Mouse (Mus musculus) midbrain, embryonic 11.5 days (tissue): ENCODE data around the gene Chtf18. TPM values are rescaled to one million over a fixed set of nuclear protein-coding genes. Genes with fewer than 3 reads are reported as not detected.
"Not testable (repeated sequence)": the region's sequence is repeated elsewhere in the genome, so short reads cannot be mapped to it uniquely, and the experiment has no call there.

Experiments
- ATAC-seq: fragments of 200-750 bp; cut with Nextera tagmentation; 2 replicates; pipeline ENCODE4 v1.8.0; 2017; ENCODE audit warnings: moderate TSS enrichment, moderate library complexity; ENCODE audit not compliant: low FRiP score
- DNase-seq: peaks from one replicate; pipeline ENCODE4 v3.0.0; 2015; ENCODE audit warnings: low spot score; ENCODE audit errors: missing footprints
- H3K27ac ChIP-seq: fragments of 300-500 bp; sonication (generic); 2 replicates; pipeline ENCODE4 v1.5.1; 2014; ENCODE audit warnings: low read depth, low read length
- H3K27me3 ChIP-seq: fragments of 300-500 bp; sonication (generic); 2 replicates; pipeline ENCODE4 v1.6.1; 2014; ENCODE audit warnings: mild to moderate bottlenecking, low read length, moderate library complexity, mixed read lengths; ENCODE audit not compliant: control insufficient read depth, insufficient read depth
- H3K36me3 ChIP-seq: fragments of 300-500 bp; sonication (generic); 2 replicates; pipeline ENCODE4 v1.6.1; 2014; ENCODE audit warnings: mild to moderate bottlenecking, low read length, moderate library complexity, mixed read lengths; ENCODE audit not compliant: control insufficient read depth, insufficient read depth
- H3K4me1 ChIP-seq: fragments of 300-500 bp; sonication (generic); 2 replicates; pipeline ENCODE4 v1.6.1; 2014; ENCODE audit warnings: low read length; ENCODE audit not compliant: control insufficient read depth, insufficient read depth
- H3K4me2 ChIP-seq: fragments of 300-500 bp; sonication (generic); 2 replicates; pipeline ENCODE4 v1.6.1; 2014; ENCODE audit warnings: mild to moderate bottlenecking, moderate library complexity
- H3K4me3 ChIP-seq: fragments of 300-500 bp; sonication (generic); 2 replicates; pipeline ENCODE4 v1.5.1; 2014; ENCODE audit warnings: low read depth, low read length
- H3K9ac ChIP-seq: fragments of 300-500 bp; sonication (generic); 2 replicates; pipeline ENCODE4 v1.6.1; 2014; ENCODE audit warnings: low read length
- H3K9me3 ChIP-seq: fragments of 300-500 bp; sonication (generic); 2 replicates; pipeline ENCODE4 v1.6.1; 2016; ENCODE audit warnings: low read length; ENCODE audit not compliant: control insufficient read depth
- WGBS: fragments of 180-500 bp; shearing (Covaris S2); extraction: QIAGEN DNeasy Blood & Tissue Kit; methylation state at CpG from one replicate; pipeline ENCODE4 v1.1.7; 2014; 5-methylcytosine and 5-hydroxymethylcytosine counted together
- polyA plus RNA-seq: library from polyadenylated mRNA; unstranded; fragments of >200 nt; fragmentation: Nextera tagmentation; extraction: Ambion mirVana; gene quantifications from 2 replicates; pipeline ENCODE4 v1.2.1, GENCODE M21; 2014

Chtf18 gene
- polyA plus RNA-seq, 1 experiment from 2014 or later: 17.3 TPM

DNA sequence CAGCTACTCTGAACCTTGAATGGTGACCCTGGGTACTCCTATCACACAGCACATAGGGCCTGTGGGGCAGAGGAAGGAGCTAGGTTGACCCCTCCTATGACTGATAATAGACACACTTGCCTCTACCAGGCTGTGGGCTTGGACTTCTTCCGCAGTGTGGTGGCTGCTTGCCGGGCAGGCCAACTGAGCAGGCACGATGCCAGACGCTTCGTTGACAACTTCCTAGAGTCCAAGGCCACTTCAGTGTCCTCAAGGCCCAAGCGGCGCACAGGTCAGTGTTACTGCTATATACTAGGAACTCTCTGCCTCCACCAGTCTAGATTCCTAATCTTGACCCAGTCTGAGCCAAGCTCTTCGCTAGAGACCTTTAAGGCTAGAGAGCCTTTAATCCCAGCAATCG lies 16.6 kb upstream of the Chtf18 start:
- H3K9ac ChIP-seq: no peak overlapping the region
- no peak overlapping the region for H3K4me2 ChIP-seq
- no peaks in the 10 kb centered on the region for H3K27me3 ChIP-seq
- H3K4me1 ChIP-seq: no peaks in the 10 kb centered on the region
- ATAC-seq: no peak
- no peak for DNase-seq
- H3K9me3 ChIP-seq: no peaks in the 10 kb centered on the region
- no peaks in the 10 kb centered on the region for H3K36me3 ChIP-seq
- H3K27ac ChIP-seq: no peak overlapping the region
- H3K4me3 ChIP-seq: no peak overlapping the region
- WGBS: 96% methylated on average over 9 of the region's 9 CpGs

GRCm38 (mm10) chr17:25741471-25741870 lies 14.3 kb upstream of the Chtf18 start:
- H3K4me3 ChIP-seq, H3K9me3 ChIP-seq, H3K27me3 ChIP-seq, H3K4me2 ChIP-seq, H3K27ac ChIP-seq, H3K36me3 ChIP-seq, ATAC-seq, H3K4me1 ChIP-seq, H3K9ac ChIP-seq, DNase-seq: not testable (repeated sequence)
- WGBS: 66% methylated on average over 12 of the region's 12 CpGs

DNA sequence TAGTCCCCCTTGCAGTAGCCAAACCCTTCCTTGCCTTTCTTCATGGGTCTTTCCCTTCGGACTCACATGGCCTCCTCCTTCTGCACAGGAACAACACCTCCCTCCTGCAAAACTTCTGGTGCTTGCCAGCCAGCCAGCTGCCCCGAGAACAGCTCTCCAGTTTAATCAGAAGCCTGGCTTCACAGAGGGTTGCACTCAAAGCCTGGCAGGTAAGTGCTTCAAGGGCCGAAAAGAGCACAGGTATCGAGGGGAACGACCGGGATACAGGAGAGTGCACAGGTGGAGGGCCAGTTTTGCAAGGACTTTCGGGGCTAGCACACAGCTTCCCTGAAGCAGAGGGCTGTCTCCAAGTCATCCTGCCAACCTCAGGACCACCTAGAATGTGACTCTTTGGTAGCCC lies 11.6 kb upstream of the Chtf18 start:
- Histone ChIP-seq H3K27ac (no peak overlapping the region), H3K4me3 (no peak overlapping the region), H3K36me3 (no peaks in the 10 kb centered on the region), H3K9me3 (no peaks in the 10 kb centered on the region), H3K27me3 (no peaks in the 10 kb centered on the region), H3K9ac (no peak overlapping the region), H3K4me2 (no peak overlapping the region), H3K4me1 (no peaks in the 10 kb centered on the region)
- no peak for DNase-seq
- ATAC-seq: no peak
- 67% methylated on average over 7 of the region's 7 CpGs for WGBS

DNA sequence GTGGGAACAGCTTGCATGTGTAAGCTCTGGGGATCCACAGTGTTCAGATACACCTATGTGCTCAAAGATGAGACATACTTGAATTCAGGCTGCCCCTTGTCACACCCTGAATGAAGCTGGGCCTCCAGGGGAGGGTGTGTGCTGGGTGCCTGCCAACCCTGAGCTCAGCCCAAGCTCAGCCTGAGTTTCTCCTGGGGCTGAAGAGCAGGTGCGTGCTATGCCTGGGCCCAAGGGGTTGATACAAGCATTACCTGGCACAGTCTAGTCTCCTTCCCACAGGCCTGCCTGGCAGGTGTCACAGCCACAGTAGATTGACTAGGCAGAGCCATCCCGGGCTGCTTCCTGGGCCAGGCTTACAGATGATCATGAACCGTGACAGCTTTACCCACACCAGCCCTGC lies 8.5 kb upstream of the Chtf18 start, which contains the start of gene Mslnl:
Gene Mslnl, plus strand, starts transcription at position 298 of the 400 bp plus-strand sequence.
- ATAC-seq (no peak), DNase-seq (no peak)
- H3K27ac ChIP-seq: no peak within 1 kb of the TSS
- H3K9me3 ChIP-seq: no peaks in the 10 kb centered on the region
- no peak within 1 kb of the TSS for H3K4me3 ChIP-seq
- WGBS: 79% methylated on average over 3 of the region's 3 CpGs
- no peaks in the 10 kb centered on the region for H3K36me3 ChIP-seq
- no peak within 1 kb of the TSS for H3K9ac ChIP-seq
- H3K27me3 ChIP-seq: no peaks in the 10 kb centered on the region
- H3K4me2 ChIP-seq: no peak within 1 kb of the TSS
- H3K4me1 ChIP-seq: no peaks in the 10 kb centered on the region

GRCm38 (mm10) chr17:25735246-25735645 lies 8.0 kb upstream of the Chtf18 start:
- H3K9me3 ChIP-seq: no peaks in the 10 kb centered on the region
- no peak overlapping the region for H3K4me3 ChIP-seq
- DNase-seq (no peak), ATAC-seq (no peak)
- H3K4me1 ChIP-seq: no peaks in the 10 kb centered on the region
- no peaks in the 10 kb centered on the region for H3K36me3 ChIP-seq
- no peak overlapping the region for H3K9ac ChIP-seq
- no peak overlapping the region for H3K4me2 ChIP-seq
- 79% methylated on average over 5 of the region's 5 CpGs for WGBS
- H3K27ac ChIP-seq: no peak overlapping the region
- H3K27me3 ChIP-seq: no peaks in the 10 kb centered on the region

DNA sequence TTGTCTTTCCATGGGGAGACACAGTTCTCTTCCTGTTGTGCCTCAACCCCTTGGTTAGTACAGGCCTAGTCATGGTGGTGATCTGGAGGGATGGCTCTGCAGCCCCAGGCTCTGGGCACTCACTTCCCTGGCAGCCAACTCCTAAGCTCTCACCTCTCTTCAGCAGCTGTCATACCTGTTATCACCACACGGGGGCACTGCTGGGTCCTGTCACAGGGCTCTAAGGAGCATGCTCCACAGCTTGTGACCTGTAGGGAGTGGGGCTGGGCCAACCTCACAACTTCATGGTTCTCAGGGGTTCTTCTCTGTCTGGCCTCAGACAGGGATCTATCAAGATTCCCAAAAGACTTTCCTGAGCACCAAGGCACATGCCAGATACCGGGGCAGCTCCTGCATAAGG lies 4.9 kb upstream of the Chtf18 start:
- no peaks in the 10 kb centered on the region for H3K27me3 ChIP-seq
- no peak overlapping the region for H3K9ac ChIP-seq
- H3K4me2 ChIP-seq: no peak overlapping the region
- H3K9me3 ChIP-seq: no peaks in the 10 kb centered on the region
- no peak overlapping the region for H3K4me3 ChIP-seq
- ATAC-seq (no peak), DNase-seq (peak; percentile 99)
- peaks cover 11% of the 10 kb centered on the region for H3K4me1 ChIP-seq
- no peak overlapping the region for H3K27ac ChIP-seq
- H3K36me3 ChIP-seq: no peaks in the 10 kb centered on the region
- WGBS: 20% methylated on average over 2 of the region's 2 CpGs

GRCm38 (mm10) chr17:25728009-25728270 lies 721 bp upstream of the Chtf18 start:
- Histone ChIP-seq H3K4me1 (peaks cover 19% of the 10 kb centered on the region), H3K4me2 (peak overlapping the region; percentile 91), H3K9ac (peak overlapping the region; percentile 75), H3K27ac (no peak overlapping the region), H3K27me3 (no peaks in the 10 kb centered on the region), H3K4me3 (peak overlapping the region; percentile 61), H3K9me3 (no peaks in the 10 kb centered on the region), H3K36me3 (no peaks in the 10 kb centered on the region)
- DNase-seq (no peak), ATAC-seq (no peak; the same call in 1 of the 2 replicates)
- 32% methylated on average over 4 of the region's 4 CpGs for WGBS

- DNase-seq (peak; percentile 8), ATAC-seq (no peak)
- no peaks in the 10 kb centered on the region for H3K9me3 ChIP-seq
- no peaks in the 10 kb centered on the region for H3K36me3 ChIP-seq
- H3K4me2 ChIP-seq: no peak overlapping the region
- 88% methylated on average over 6 of the region's 6 CpGs for WGBS
- H3K27ac ChIP-seq: no peak overlapping the region
- H3K4me1 ChIP-seq: peaks cover 19% of the 10 kb centered on the region
- H3K9ac ChIP-seq: no peak overlapping the region
- no peak overlapping the region for H3K4me3 ChIP-seq
- H3K27me3 ChIP-seq: no peaks in the 10 kb centered on the region
Observed at GRCm38 (mm10) chr17:25725264-25725663, 2.0 kb downstream of the Chtf18 start.

GRCm38 (mm10) chr17:25723919-25724318 lies 3.3 kb downstream of the Chtf18 start:
- no peak overlapping the region for H3K27ac ChIP-seq
- peak; percentile 26 for DNase-seq
- H3K4me2 ChIP-seq: no peak overlapping the region
- 76% methylated on average over 7 of the region's 7 CpGs for WGBS
- no peaks in the 10 kb centered on the region for H3K36me3 ChIP-seq
- H3K9me3 ChIP-seq: no peaks in the 10 kb centered on the region
- H3K4me1 ChIP-seq: peaks cover 19% of the 10 kb centered on the region
- H3K4me3 ChIP-seq: no peak overlapping the region
- no peaks in the 10 kb centered on the region for H3K27me3 ChIP-seq
- no peak overlapping the region for H3K9ac ChIP-seq
- ATAC-seq: no peak

GRCm38 (mm10) chr17:25723470-25723869 lies 3.7 kb downstream of the Chtf18 start:
- no peak for ATAC-seq
- WGBS: 96% methylated on average over 19 of the region's 19 CpGs
- no peak overlapping the region for H3K9ac ChIP-seq
- no peak overlapping the region for H3K27ac ChIP-seq
- H3K27me3 ChIP-seq: no peaks in the 10 kb centered on the region
- peaks cover 15% of the 10 kb centered on the region for H3K4me1 ChIP-seq
- H3K4me2 ChIP-seq: no peak overlapping the region
- H3K36me3 ChIP-seq: no peaks in the 10 kb centered on the region
- DNase-seq: peak; percentile 66
- H3K9me3 ChIP-seq: no peaks in the 10 kb centered on the region
- no peak overlapping the region for H3K4me3 ChIP-seq
